11 mouse cellular contexts compared by ENCODE assay signal in the genomic region with DNA sequence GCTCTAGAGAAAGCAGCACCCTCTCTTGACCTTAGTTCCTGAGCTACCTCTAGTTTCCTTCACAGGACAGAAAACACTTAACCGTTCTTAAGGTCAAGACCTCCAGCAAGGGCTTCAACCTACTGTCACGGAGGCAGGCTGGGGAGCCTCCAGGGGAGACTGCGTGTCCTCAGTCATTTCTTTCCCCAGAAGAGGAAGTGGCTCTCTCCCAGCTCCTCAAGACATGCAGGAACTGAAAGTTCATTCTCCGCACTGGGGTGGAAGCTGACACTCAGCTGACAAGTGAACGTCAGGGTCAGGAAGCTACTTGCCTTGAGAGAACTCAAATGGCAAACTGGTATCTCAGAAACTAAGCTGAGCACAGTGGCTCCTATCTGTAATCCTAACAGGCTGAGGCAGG. TPM values are rescaled to one million over a fixed set of nuclear protein-coding genes. Genes with fewer than 3 reads are reported as not detected.
A peak's percentile ranks its signal among the peaks of the same experiment; 100 is the strongest.
DNase-seq lines count a peak whose midpoint lies in the region.
"Had no signal": no experiment of that assay in that cellular context is flagged by ENCODE, and none has a peak within 500 bp of the region (broad histone marks: within the 10 kb centered on the region; RNA-seq: fewer than 3 reads in every experiment).

No protein-coding gene starts in this region.

- peaks cover 94% of the 10 kb centered on the region for H3K4me1 ChIP-seq in megakaryocyte, embryonic 14.5 days

- peak; percentile 98 for DNase-seq in heart, adult 11 months
- no peak for DNase-seq in heart, postnatal 4 days
- peak; percentile 53 for DNase-seq in adipocyte (ENCODE audit: low spot score)
- peak; percentile 32 for DNase-seq in kidney, postnatal 10 days
- no peak for DNase-seq in right cerebral cortex, postnatal 36 days (ENCODE audit: low spot score in 2 of 2)
- DNase-seq in cerebellum, adult 9-11 months, result no peak
- DNase-seq in left cerebral cortex, adult 8-10 months (ENCODE audit: low spot score in 2 of 2), result no peak
- DNase-seq: cerebellum, postnatal 25 days; retina, postnatal 1 day had no signal

- H3K27me3 ChIP-seq in megakaryocyte, embryonic 14.5 days (replicated peaks), result no peaks in the 10 kb centered on the region
- H3K27me3 ChIP-seq: limb, embryonic 12.5 days had no signal

- peaks cover 80% of the 10 kb centered on the region for H3K36me3 ChIP-seq in megakaryocyte, embryonic 14.5 days (replicated peaks; ENCODE audit: low read length)

- H3K4me3 ChIP-seq in megakaryocyte, embryonic 14.5 days (replicated peaks), result peak overlapping the region; percentile 77
- H3K4me3 ChIP-seq: limb, embryonic 12.5 days had no signal

- 0 out of 2 replicates have a peak, but pooled peaks cover 3% of the 10 kb centered on the region for H3K9me3 ChIP-seq in megakaryocyte, embryonic 14.5 days
- H3K9me3 ChIP-seq: limb, embryonic 12.5 days had no signal

RNA-seq across cellular contexts. Expression of a gene that starts 15.6 kb away (rescaled TPM):
- 100 to 1,000 TPM; 119 to 134 TPM for total RNA-seq in heart, postnatal 4 days (2021)
- polyA plus RNA-seq in megakaryocyte, embryonic 14.5 days (2012; ENCODE audit: insufficient read depth, low replicate concordance), result 30.1 and 77.5 TPM in 2 replicates
- 100 to 1,000 TPM; 206 to 217 (median 212) TPM for total RNA-seq in left cerebral cortex, adult 8-10 months (2022)

Comparison
In these comparisons a context has a peak if more than half of its experiments do, and no peak if none do; other contexts are left out.
1. DNase-seq: peak in heart, adult 11 months (single experiment), adipocyte (single experiment) and kidney, postnatal 10 days (single experiment); none in heart, postnatal 4 days (single experiment), right cerebral cortex, postnatal 36 days (0 of 2), cerebellum, adult 9-11 months (single experiment) and left cerebral cortex, adult 8-10 months (0 of 2).